Mouse (Mus musculus): Measurements from ENCODE around the gene Gpsm1. TPM values are rescaled to one million over a fixed set of nuclear protein-coding genes. Genes with fewer than 3 reads are reported as not detected.

Gpsm1 gene
- polyA plus RNA-seq, 1 experiment from 2014 or later, result 33.0 TPM

DNA sequence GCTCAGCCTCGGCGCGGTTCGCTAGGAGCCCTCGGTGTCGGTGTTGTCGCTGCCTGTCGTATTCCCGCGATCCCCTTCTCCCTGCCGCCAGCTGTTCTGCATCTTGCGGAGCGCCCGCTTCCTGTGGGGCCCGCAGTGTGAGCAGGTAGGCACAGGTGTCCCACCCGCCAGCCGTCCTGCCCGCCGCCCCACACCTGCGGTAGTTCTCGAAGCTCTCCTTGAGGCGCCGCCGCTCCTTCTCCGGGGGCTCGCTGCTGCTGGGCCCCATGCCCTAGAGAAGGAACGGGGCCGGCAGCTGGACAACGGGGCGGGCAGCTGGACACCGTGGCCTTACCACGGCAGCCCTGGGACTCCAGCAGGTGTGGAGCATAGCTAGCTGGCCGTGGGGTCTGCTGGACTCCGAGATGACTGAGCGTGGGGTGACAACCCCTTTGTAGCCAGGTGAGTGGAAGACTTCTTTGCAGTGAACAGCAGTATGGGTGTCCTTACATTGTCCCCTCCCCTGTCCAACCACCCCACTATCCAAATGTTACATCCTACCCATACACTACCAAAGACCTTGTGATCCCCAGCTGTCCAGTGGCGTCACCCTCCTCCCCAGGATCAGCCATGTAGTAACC lies 37.1 kb downstream of the Gpsm1 start:
- H3K9ac ChIP-seq (replicated peaks; ENCODE audit: low read depth), result peak overlapping the region; percentile 69
- 2% methylated on average over 36 of the region's 36 CpGs for WGBS
- H3K27ac ChIP-seq (ENCODE audit: low read length), result peak overlapping the region; percentile 71; the same call in 1 of the 2 replicates
- no peaks in the 10 kb centered on the region for H3K27me3 ChIP-seq (replicated peaks; ENCODE audit: insufficient read depth, low read length)
- TF ChIP-seq CTCF (IDR thresholded peaks at IDR 0.05), result no peak
- TF ChIP-seq EP300 (IDR thresholded peaks at IDR 0.05), result no peak
- H3K4me2 ChIP-seq (replicated peaks; ENCODE audit: low read depth, low read length), result peak overlapping the region; percentile 99
- peak; percentile 21 for DNase-seq (ENCODE audit: low spot score)
- ATAC-seq, result peak; percentile 11; the same call in 1 of the 2 replicates
- H3K36me3 ChIP-seq (ENCODE audit: insufficient read depth, low read length), result 0 out of 2 replicates have a peak, but pooled peaks cover 7% of the 10 kb centered on the region
- H3K4me1 ChIP-seq (ENCODE audit: insufficient read depth, low read depth, low read length), result peaks cover 23% of the 10 kb centered on the region
- no peaks in the 10 kb centered on the region for H3K9me3 ChIP-seq (ENCODE audit: low read length)
- H3K4me3 ChIP-seq (ENCODE audit: low read depth, low read length), result peak overlapping the region; percentile 73

DNA sequence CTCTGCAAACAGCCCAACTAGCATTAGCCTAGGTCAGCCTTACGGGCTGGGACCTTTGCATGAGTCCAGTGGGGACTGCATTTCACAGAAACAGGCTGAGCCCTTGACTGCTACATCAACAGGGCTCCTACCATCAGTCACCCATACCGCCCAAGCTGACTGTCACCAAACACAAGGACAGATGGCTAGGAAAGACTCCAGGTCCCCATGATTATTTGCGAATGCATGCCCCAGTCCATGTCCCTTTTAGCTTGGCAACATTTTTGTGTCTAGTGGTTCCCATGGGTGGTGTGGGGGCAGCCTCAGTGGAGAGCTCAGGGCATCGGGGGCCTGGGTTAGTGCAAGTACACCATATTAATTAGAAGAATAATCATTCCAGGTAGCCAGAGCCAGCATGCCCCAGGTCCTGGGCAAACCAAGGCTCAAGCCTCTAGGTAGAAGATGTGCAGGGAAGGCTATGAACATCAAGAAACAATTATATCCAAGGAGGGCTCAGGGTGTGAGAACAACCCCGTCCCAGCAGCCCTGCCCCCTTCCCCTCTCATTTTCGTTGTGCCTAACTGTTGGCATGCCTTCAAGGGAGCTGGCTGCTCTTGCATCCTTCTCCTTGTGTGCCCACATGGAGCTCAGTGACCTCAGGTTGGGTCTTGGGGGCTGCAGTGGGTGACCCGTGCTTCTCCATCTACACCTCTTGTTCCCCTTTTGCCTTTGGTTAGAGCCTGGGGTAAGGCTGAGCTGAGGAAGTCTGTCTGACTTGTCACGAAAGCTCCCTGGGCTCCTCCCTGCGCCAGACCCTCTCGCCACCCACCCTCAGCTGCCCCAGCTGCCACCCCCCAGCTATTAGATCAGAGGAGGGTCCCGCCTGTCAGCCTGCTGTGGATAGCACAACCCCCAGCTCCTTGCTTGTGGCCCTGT lies 38.0 kb downstream of the Gpsm1 start:
- Histone ChIP-seq H3K27ac (ENCODE audit: low read length) (no peak overlapping the region), H3K4me1 (ENCODE audit: insufficient read depth, low read depth, low read length) (peaks cover 20% of the 10 kb centered on the region; the same call in 1 of the 2 replicates), H3K9me3 (ENCODE audit: low read length) (no peaks in the 10 kb centered on the region), H3K4me3 (ENCODE audit: low read depth, low read length) (no peak overlapping the region), H3K4me2 (replicated peaks; ENCODE audit: low read depth, low read length) (no peak overlapping the region; the same call in 1 of the 2 replicates), H3K36me3 (ENCODE audit: insufficient read depth, low read length) (0 out of 2 replicates have a peak, but pooled peaks cover 1% of the 10 kb centered on the region), H3K27me3 (replicated peaks; ENCODE audit: insufficient read depth, low read length) (no peaks in the 10 kb centered on the region), H3K9ac (replicated peaks; ENCODE audit: low read depth) (peak overlapping the region; percentile 69; the same call in 1 of the 2 replicates)
- ATAC-seq, result no peak
- TF ChIP-seq CTCF (IDR thresholded peaks at IDR 0.05), result no peak
- TF ChIP-seq EP300 (IDR thresholded peaks at IDR 0.05), result no peak
- WGBS, result 86% methylated on average over 11 of the region's 11 CpGs
- DNase-seq (ENCODE audit: low spot score), result no peak

DNA sequence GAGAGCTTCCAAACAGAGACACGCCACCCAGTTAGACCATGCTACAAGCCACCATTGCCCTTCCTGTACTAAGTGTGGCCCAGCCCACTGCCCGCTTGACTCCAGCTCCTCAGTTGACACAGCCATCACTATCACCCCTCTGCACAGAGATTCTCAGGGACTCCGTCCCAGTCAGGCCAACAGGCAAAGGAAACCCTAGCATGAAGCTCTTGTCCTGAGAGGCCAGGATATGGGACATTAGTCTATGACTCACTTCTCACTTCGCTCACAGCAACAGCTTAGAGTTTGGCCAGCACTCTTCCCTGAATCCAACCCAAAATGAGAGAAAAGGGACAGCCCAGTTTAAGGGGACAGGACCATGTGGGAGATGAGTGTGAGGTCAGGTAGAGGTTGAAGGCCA lies 39.1 kb downstream of the Gpsm1 start:
- Histone ChIP-seq H3K4me1 (ENCODE audit: insufficient read depth, low read depth, low read length) (peaks cover 12% of the 10 kb centered on the region; the same call in 1 of the 2 replicates), H3K9ac (replicated peaks; ENCODE audit: low read depth) (no peak overlapping the region), H3K27me3 (replicated peaks; ENCODE audit: insufficient read depth, low read length) (no peaks in the 10 kb centered on the region), H3K4me3 (ENCODE audit: low read depth, low read length) (no peak overlapping the region), H3K9me3 (ENCODE audit: low read length) (no peaks in the 10 kb centered on the region), H3K4me2 (replicated peaks; ENCODE audit: low read depth, low read length) (no peak overlapping the region), H3K36me3 (ENCODE audit: insufficient read depth, low read length) (no peaks in the 10 kb centered on the region), H3K27ac (ENCODE audit: low read length) (no peak overlapping the region)
- 76% methylated on average over 4 of the region's 4 CpGs for WGBS
- ATAC-seq (no peak), DNase-seq (ENCODE audit: low spot score) (peak; percentile 14)
- TF ChIP-seq CTCF (IDR thresholded peaks at IDR 0.05) (no peak), EP300 (IDR thresholded peaks at IDR 0.05) (no peak)

DNA sequence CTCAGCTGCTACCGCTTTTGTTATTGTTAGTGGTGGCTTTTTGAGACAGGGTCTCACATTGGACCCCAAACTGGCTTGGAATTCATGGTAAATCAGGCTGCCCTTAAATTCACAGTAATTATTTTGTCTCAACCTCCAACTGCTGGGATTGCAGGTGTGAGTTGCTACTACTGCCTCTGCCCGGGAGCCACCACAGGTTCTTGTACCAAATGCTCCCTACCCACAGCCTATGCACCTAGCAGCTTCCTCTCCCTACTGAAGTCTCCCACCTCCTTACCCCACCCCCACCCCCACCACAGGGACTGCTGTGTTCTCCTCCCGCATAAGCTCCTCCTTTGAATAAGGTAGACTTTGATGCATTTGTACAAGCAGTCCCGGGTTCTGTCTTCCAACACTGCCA lies 40.9 kb downstream of the Gpsm1 start:
- DNase-seq (ENCODE audit: low spot score) (no peak), ATAC-seq (no peak)
- WGBS, result 77% methylated on average over 4 of the region's 4 CpGs
- Histone ChIP-seq H3K9ac (replicated peaks; ENCODE audit: low read depth) (no peak overlapping the region), H3K4me2 (replicated peaks; ENCODE audit: low read depth, low read length) (peak overlapping the region; percentile 6; the same call in 1 of the 2 replicates), H3K36me3 (ENCODE audit: insufficient read depth, low read length) (no peaks in the 10 kb centered on the region), H3K27ac (ENCODE audit: low read length) (no peak overlapping the region; the same call in 1 of the 2 replicates), H3K9me3 (ENCODE audit: low read length) (no peaks in the 10 kb centered on the region), H3K4me3 (ENCODE audit: low read depth, low read length) (no peak overlapping the region), H3K27me3 (replicated peaks; ENCODE audit: insufficient read depth, low read length) (no peaks in the 10 kb centered on the region), H3K4me1 (ENCODE audit: insufficient read depth, low read depth, low read length) (peaks cover 7% of the 10 kb centered on the region; the same call in 1 of the 2 replicates)
- TF ChIP-seq CTCF (IDR thresholded peaks at IDR 0.05) (no peak), EP300 (IDR thresholded peaks at IDR 0.05) (no peak)

DNA sequence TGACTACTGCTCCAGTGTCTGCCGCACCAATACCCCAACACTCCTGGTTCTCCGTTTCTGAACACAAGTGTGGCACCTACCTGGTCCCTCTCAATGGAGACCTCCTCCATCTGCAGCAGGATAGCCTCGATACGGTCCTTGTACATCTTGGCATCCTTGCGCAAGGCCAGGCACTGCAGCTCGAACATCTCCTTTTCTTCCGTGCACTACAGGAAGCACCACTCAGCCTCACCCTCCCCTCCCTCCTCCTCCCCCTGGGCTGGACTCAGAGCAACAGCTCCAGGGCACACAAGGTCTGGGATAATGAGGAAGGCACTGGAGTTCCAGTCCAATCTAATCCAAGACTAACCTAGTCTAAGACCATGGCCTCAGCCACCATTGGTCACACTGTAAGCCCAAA lies 41.4 kb downstream of the Gpsm1 start:
- TF ChIP-seq EP300 (IDR thresholded peaks at IDR 0.05) (no peak), CTCF (IDR thresholded peaks at IDR 0.05) (no peak)
- H3K4me2 ChIP-seq (replicated peaks; ENCODE audit: low read depth, low read length), result peak overlapping the region; percentile 6; the same call in 1 of the 2 replicates
- DNase-seq (ENCODE audit: low spot score), result peak; percentile 50
- H3K4me1 ChIP-seq (ENCODE audit: insufficient read depth, low read depth, low read length), result peaks cover 6% of the 10 kb centered on the region; the same call in 1 of the 2 replicates
- no peak overlapping the region for H3K27ac ChIP-seq (ENCODE audit: low read length)
- no peaks in the 10 kb centered on the region for H3K27me3 ChIP-seq (replicated peaks; ENCODE audit: insufficient read depth, low read length)
- H3K36me3 ChIP-seq (ENCODE audit: insufficient read depth, low read length), result no peaks in the 10 kb centered on the region
- peak; percentile 18 for ATAC-seq
- H3K4me3 ChIP-seq (ENCODE audit: low read depth, low read length), result no peak overlapping the region
- H3K9me3 ChIP-seq (ENCODE audit: low read length), result no peaks in the 10 kb centered on the region
- 57% methylated on average over 7 of the region's 7 CpGs for WGBS
- H3K9ac ChIP-seq (replicated peaks; ENCODE audit: low read depth), result no peak overlapping the region

- no peaks in the 10 kb centered on the region for H3K36me3 ChIP-seq (ENCODE audit: insufficient read depth, low read length)
- no peaks in the 10 kb centered on the region for H3K9me3 ChIP-seq (ENCODE audit: low read length)
- ATAC-seq, result 0 out of 2 replicates have a peak, but pooled peaks have one; percentile 8
- no peak overlapping the region for H3K9ac ChIP-seq (replicated peaks; ENCODE audit: low read depth)
- no peak overlapping the region for H3K4me2 ChIP-seq (replicated peaks; ENCODE audit: low read depth, low read length)
- H3K27me3 ChIP-seq (replicated peaks; ENCODE audit: insufficient read depth, low read length), result no peaks in the 10 kb centered on the region
- H3K4me1 ChIP-seq (ENCODE audit: insufficient read depth, low read depth, low read length), result peaks cover 4% of the 10 kb centered on the region; the same call in 1 of the 2 replicates
- H3K4me3 ChIP-seq (ENCODE audit: low read depth, low read length), result no peak overlapping the region
- WGBS, result 46% methylated on average over 15 of the region's 15 CpGs
- H3K27ac ChIP-seq (ENCODE audit: low read length), result no peak overlapping the region
- TF ChIP-seq CTCF (IDR thresholded peaks at IDR 0.05) (peak; percentile 61), EP300 (IDR thresholded peaks at IDR 0.05) (no peak)
- no peak for DNase-seq (ENCODE audit: low spot score)
Observed at GRCm38 (mm10) chr2:26357484-26357883, 42.2 kb downstream of the Gpsm1 start.
